Mouse (Mus musculus) intestine, embryonic 15.5 days (tissue): ENCODE measurements at regions not wholly inside any gene's neighbourhood (a gene's known extent, or its start where the extent isn't known, plus 50 kb on each side); places are given as distances from the start of the nearest gene placed in this dataset.

Experiments used
- ATAC-seq: fragments of 200-750 bp; cut with Nextera tagmentation; 2 replicates; pipeline ENCODE4 v1.8.0; 2017; ENCODE audit warnings: moderate TSS enrichment, moderate library complexity
- H3K27ac ChIP-seq: fragments of 300-500 bp; sonication (generic); 2 replicates; pipeline ENCODE4 v1.5.1; 2015; ENCODE audit warnings: mild to moderate bottlenecking, inconsistent platforms
- H3K27me3 ChIP-seq: fragments of 300-500 bp; sonication (generic); replicated peaks from 2 replicates; pipeline ENCODE4 v1.6.1; 2015; ENCODE audit warnings: inconsistent platforms
- H3K36me3 ChIP-seq: fragments of 300-500 bp; sonication (generic); 2 replicates; pipeline ENCODE4 v1.6.1; 2015; ENCODE audit warnings: inconsistent platforms
- H3K4me1 ChIP-seq: fragments of 300-500 bp; sonication (generic); replicated peaks from 2 replicates; pipeline ENCODE4 v1.6.1; 2015; ENCODE audit warnings: inconsistent platforms
- H3K4me2 ChIP-seq: fragments of 300-500 bp; sonication (generic); replicated peaks from 2 replicates; pipeline ENCODE4 v1.6.1; 2015; ENCODE audit warnings: mild to moderate bottlenecking, inconsistent platforms
- H3K4me3 ChIP-seq: fragments of 300-500 bp; sonication (generic); replicated peaks from 2 replicates; pipeline ENCODE4 v1.5.1; 2015; ENCODE audit warnings: inconsistent platforms
- H3K9ac ChIP-seq: fragments of 300-500 bp; sonication (generic); 2 replicates; pipeline ENCODE4 v1.6.1; 2015; ENCODE audit warnings: inconsistent platforms
- H3K9me3 ChIP-seq: fragments of 300-500 bp; sonication (generic); 2 replicates; pipeline ENCODE4 v1.6.1; 2016; ENCODE audit warnings: inconsistent platforms
- WGBS: fragments of 180-500 bp; shearing (Covaris S2); methylation state at CpG from one replicate; pipeline ENCODE4 v1.1.7; 2015; 5-methylcytosine and 5-hydroxymethylcytosine counted together

DNA sequence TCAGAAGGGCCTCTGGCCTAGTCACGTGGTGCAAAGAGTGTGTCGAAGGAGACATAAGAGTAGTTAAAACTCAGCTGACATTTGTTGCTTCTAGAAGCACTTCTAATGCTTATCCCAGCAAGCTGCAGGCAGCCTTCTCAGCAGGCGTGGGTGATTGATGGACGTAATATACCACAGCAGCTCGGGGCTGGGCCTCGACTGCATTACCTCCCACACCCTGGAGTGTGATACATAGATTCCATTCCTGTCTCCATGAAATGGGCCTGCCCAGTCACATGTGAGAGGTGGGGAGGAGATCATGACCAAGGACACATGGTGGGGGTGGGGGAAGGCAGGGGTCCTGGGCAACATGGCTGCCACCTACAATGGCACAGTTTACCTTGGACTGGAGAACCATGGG is 121.3 kb downstream of the Fam43a start:
- 30% methylated on average over 6 of the region's 6 CpGs for WGBS
- Histone ChIP-seq H3K27me3 (no peaks in the 10 kb centered on the region), H3K36me3 (no peaks in the 10 kb centered on the region), H3K4me3 (no peak overlapping the region), H3K4me2 (no peak overlapping the region), H3K27ac (no peak overlapping the region), H3K9me3 (no peaks in the 10 kb centered on the region), H3K4me1 (no peaks in the 10 kb centered on the region), H3K9ac (no peak overlapping the region)
- ATAC-seq: no peak

DNA sequence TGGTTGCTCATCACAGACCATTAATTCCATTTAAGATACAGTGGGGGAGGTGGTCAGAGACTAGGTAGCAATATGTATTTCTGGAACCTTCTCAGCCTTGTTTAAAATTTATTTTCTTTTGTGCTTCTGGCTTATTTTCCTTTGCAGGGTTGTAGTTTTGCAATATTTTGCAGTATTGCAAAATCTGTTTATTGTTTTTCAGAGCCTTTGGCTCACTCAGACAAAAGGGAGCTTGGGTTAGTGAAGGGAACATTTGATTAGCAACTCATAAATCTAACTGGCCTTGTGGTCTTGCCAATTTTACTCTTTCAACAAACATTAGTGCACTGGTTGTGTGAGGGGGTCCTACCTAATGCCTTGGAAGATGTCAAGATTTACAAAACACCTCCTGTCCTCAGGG is 121.7 kb downstream of the Fam43a start:
- no peak overlapping the region for H3K9ac ChIP-seq
- H3K27ac ChIP-seq: no peak overlapping the region
- no peaks in the 10 kb centered on the region for H3K9me3 ChIP-seq
- H3K4me2 ChIP-seq: no peak overlapping the region
- no peaks in the 10 kb centered on the region for H3K4me1 ChIP-seq
- no peak overlapping the region for H3K4me3 ChIP-seq
- no peaks in the 10 kb centered on the region for H3K36me3 ChIP-seq
- ATAC-seq: no peak
- no peaks in the 10 kb centered on the region for H3K27me3 ChIP-seq

DNA sequence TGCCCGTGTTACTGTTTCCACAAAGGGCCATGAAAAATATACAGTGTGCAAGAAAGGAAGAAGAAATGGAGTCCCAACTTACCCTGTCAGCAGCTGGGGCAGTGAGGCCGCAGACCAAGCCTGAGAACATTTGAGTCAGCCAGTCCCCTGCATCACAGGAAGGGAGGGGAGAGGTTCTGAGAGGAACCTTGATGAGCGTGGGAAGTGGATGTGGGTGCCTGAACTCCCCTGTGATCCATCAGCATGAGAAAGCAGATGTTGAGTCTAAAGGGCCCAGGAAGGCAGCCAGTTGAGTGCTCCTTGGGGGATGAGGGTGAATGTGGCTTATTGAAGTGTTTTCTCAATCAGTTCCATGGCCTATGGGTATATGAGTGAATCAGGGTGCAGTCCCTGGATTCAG is 122.8 kb downstream of the Fam43a start:
- Histone ChIP-seq H3K4me2 (no peak overlapping the region), H3K4me3 (no peak overlapping the region), H3K9ac (no peak overlapping the region), H3K36me3 (no peaks in the 10 kb centered on the region), H3K4me1 (no peaks in the 10 kb centered on the region), H3K9me3 (no peaks in the 10 kb centered on the region), H3K27me3 (no peaks in the 10 kb centered on the region), H3K27ac (no peak overlapping the region)
- 77% methylated on average over 3 of the region's 3 CpGs for WGBS
- no peak for ATAC-seq

DNA sequence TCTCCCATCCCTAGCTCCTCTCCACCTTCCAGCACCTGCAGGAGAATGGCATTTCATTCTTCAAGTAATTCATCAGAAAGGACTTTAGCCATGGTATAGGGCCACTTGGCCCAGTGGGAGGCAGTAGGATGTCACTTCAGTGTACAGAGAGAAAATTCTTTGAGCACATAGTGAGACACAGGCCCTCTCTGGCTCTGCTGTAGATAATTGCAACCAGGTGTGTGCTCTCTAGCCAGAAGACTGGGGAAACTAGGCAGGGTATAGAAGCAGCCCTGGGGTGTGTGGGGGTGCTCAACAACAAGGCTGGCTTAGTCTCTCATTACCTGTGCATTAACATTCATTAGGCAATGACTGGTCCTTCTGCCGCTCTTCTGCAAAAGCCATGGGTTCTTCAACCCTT is 125.1 kb downstream of the Fam43a start:
- no peaks in the 10 kb centered on the region for H3K4me1 ChIP-seq
- no peak overlapping the region for H3K27ac ChIP-seq
- no peak overlapping the region for H3K9ac ChIP-seq
- H3K36me3 ChIP-seq: no peaks in the 10 kb centered on the region
- H3K4me2 ChIP-seq: no peak overlapping the region
- WGBS: 96% methylated on average over 1 of the region's 1 CpGs
- no peak overlapping the region for H3K4me3 ChIP-seq
- H3K27me3 ChIP-seq: no peaks in the 10 kb centered on the region
- no peak for ATAC-seq
- no peaks in the 10 kb centered on the region for H3K9me3 ChIP-seq

DNA sequence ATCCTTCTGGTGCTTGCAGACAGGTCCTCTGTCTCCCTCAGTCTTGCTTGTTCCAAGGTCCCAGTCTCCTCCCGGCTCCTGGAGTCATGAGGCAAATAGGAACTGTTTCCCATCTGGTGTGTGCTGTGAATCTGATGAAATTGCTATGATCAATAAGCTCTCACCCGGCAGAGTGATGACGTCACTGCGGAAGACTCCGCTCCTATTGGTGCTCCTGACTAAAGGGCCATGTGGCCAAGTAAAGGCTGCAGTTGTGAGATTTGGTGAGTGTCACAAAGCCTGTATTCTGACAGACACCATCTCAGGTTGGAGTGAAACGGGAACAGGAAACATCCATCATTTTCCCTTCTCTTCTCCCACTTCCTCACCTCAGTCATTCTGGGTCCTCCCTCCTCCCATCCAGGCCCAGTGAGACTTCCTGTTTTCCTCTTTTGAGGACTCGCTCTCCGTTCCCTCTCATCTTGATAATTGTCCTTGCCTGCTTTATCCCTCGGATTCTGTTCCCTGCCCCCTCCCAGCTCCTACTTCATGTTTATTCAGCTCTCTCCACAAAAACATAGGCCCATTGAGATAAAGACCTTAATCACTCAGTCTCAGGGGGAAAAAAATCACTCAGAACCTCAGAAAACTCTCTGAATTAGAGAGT is 133.4 kb downstream of the Fam43a start:
- Histone ChIP-seq H3K4me1 (peaks cover 17% of the 10 kb centered on the region), H3K9ac (no peak overlapping the region), H3K9me3 (no peaks in the 10 kb centered on the region), H3K4me3 (no peak overlapping the region), H3K36me3 (no peaks in the 10 kb centered on the region), H3K27me3 (no peaks in the 10 kb centered on the region), H3K4me2 (no peak overlapping the region), H3K27ac (no peak overlapping the region)
- 52% methylated on average over 9 of the region's 9 CpGs for WGBS
- no peak for ATAC-seq

DNA sequence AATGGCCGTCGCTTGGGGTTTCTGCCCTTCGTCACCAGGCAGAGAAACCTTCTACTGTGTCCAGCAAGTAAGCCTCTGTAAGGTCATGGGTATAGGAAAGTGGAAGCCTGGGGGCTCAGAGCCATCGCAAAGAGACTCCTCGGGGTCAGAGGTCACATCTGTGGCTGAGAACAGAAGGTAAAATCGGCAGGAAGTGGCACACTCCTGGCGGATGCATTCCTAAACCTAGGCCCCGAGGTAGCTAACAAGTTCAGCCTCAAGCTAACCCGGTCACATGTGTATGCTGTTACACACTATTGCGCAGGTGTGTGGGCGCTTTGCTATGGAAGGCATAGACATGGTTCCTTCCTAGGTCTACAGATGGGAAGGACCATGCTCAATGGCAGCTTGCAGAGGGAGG is 134.0 kb downstream of the Fam43a start:
- H3K4me1 ChIP-seq: peaks cover 17% of the 10 kb centered on the region
- H3K36me3 ChIP-seq: no peaks in the 10 kb centered on the region
- H3K27me3 ChIP-seq: no peaks in the 10 kb centered on the region
- 58% methylated on average over 11 of the region's 11 CpGs for WGBS
- no peak for ATAC-seq
- H3K4me3 ChIP-seq: no peak overlapping the region
- H3K27ac ChIP-seq: no peak overlapping the region
- no peaks in the 10 kb centered on the region for H3K9me3 ChIP-seq
- no peak overlapping the region for H3K4me2 ChIP-seq
- H3K9ac ChIP-seq: no peak overlapping the region

DNA sequence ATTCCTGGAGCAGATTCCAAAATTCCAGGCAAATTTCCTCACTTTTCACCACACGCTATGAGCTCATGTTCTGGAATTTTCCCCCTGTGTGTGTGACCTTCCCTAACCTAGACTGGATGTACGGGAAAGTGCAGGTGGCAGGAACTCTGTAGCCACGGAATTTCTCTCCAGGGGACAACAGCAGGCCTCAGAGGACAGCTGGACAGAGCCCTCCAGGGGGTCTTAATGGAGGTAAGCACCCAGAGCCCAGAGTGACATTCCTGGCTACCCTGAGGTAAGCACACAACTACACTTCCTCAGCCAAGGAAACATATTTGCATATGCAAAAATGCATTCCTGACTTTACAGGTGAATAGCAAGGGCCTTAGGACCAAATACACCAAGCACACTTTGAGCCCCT is 135.8 kb downstream of the Fam43a start:
- H3K4me1 ChIP-seq: peaks cover 17% of the 10 kb centered on the region
- 58% methylated on average over 3 of the region's 3 CpGs for WGBS
- H3K27ac ChIP-seq: no peak overlapping the region
- H3K9ac ChIP-seq: no peak overlapping the region
- H3K36me3 ChIP-seq: no peaks in the 10 kb centered on the region
- no peak for ATAC-seq
- H3K9me3 ChIP-seq: no peaks in the 10 kb centered on the region
- no peak overlapping the region for H3K4me2 ChIP-seq
- H3K27me3 ChIP-seq: no peaks in the 10 kb centered on the region
- no peak overlapping the region for H3K4me3 ChIP-seq

DNA sequence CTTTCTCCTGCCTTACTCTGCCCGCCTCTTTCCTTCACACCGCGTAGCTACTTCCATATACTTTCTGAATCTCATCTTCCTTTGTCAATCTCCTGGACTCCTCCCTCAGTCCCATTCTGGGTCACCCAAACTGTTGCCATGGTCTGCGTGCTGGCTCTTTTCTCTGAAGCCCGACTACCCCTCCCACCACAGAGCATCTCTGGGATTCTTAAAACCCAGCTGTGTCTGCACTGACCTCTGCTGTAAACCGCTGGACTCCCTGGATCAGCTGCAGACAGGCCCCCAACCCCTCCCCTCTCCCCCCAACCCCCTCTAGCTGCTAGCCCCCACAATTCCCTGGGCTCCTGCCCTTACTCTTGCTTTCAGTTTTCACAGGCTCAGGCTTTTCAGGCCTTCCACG is 136.4 kb downstream of the Fam43a start:
- H3K36me3 ChIP-seq: no peaks in the 10 kb centered on the region
- no peak overlapping the region for H3K27ac ChIP-seq
- peaks cover 17% of the 10 kb centered on the region for H3K4me1 ChIP-seq
- no peak overlapping the region for H3K9ac ChIP-seq
- H3K4me3 ChIP-seq: no peak overlapping the region
- 35% methylated on average over 7 of the region's 7 CpGs for WGBS
- ATAC-seq: 0 out of 2 replicates have a peak, but pooled peaks have one; percentile 45
- no peaks in the 10 kb centered on the region for H3K9me3 ChIP-seq
- H3K27me3 ChIP-seq: no peaks in the 10 kb centered on the region
- no peak overlapping the region for H3K4me2 ChIP-seq

DNA sequence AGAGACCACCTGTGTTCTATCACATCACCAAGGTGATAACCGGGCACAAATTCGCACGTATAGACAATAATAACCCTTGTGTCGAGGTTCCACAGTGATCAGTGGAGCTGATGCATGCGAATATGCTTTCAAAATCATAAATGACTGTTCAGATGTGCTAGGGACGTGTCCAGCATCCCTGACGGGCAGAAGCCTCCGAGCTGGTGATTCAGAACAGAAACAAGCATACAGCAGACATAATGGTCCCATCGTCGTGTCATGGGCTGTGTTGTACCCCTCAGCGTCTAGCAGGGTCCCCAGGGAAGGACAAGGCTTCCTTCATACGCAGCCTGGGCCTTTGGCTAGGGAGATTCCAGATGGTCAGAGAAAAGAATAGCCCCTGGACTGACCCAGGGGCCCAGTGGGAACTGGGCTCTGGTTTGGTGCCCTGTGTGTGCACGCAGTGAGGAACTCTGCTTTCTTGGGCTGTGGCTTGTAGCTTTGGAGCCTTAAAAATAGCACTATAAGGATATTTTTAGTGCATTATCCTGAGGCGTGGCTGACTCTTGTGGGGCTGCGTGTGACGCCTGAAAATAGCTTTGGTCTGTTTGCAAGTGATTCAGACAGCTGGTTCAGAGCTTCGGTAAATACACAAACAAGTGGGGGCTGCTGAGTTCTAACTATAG is 137.3 kb downstream of the Fam43a start:
- no peak for ATAC-seq
- H3K27ac ChIP-seq: peak overlapping the region; percentile 66
- no peak overlapping the region for H3K9ac ChIP-seq
- H3K27me3 ChIP-seq: no peaks in the 10 kb centered on the region
- H3K4me2 ChIP-seq: no peak overlapping the region
- H3K4me1 ChIP-seq: peaks cover 17% of the 10 kb centered on the region
- no peaks in the 10 kb centered on the region for H3K36me3 ChIP-seq
- H3K4me3 ChIP-seq: no peak overlapping the region
- H3K9me3 ChIP-seq: no peaks in the 10 kb centered on the region
- 53% methylated on average over 17 of the region's 17 CpGs for WGBS

DNA sequence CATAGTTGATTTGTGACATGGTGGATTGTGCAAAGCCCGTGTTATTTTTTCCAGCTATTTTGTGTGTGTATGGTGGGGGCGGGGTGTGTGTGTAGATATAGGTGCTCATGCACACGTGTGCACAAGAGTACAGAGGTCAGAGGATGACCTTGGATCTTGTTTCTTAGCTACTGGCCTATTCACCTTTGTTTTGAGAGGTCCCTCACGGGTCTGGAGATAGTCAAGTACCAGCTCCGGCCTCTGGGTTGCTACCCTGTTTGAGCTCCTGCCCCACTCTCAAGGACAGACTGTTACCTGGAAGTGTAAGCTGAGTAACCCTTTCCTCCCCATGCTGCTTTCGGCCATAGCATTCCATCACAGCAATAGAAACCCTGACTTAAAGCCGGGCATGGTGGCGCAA is 138.0 kb downstream of the Fam43a start:
- 72% methylated on average over 8 of the region's 8 CpGs for WGBS
- no peak; the same call in 1 of the 2 replicates for ATAC-seq
- Histone ChIP-seq H3K9me3 (no peaks in the 10 kb centered on the region), H3K27ac (no peak overlapping the region), H3K4me2 (no peak overlapping the region), H3K4me1 (peaks cover 17% of the 10 kb centered on the region), H3K9ac (no peak overlapping the region), H3K27me3 (no peaks in the 10 kb centered on the region), H3K4me3 (no peak overlapping the region), H3K36me3 (no peaks in the 10 kb centered on the region)

DNA sequence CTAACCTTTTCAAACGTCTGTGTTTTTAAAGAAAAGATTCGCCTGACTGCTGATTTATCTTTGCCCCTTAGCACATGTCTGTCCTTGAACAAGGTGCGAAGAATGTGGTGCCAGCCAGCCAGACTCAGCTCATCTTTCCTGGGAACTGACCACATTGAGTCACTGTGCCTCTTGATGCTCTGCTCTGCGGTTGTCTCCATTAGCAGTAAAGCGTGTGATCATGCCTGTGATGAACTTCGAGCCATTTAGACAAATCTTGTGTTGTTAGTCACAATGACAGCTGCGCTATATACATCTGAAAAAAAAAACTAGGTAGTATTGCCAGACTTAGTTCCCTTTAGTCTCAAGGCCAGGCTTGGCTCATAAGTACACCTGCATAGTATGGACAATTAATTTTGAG is 140.1 kb downstream of the Fam43a start:
- H3K9ac ChIP-seq: no peak overlapping the region
- no peak overlapping the region for H3K27ac ChIP-seq
- no peaks in the 10 kb centered on the region for H3K9me3 ChIP-seq
- no peak for ATAC-seq
- no peak overlapping the region for H3K4me3 ChIP-seq
- peaks cover 17% of the 10 kb centered on the region for H3K4me1 ChIP-seq
- H3K36me3 ChIP-seq: no peaks in the 10 kb centered on the region
- no peak overlapping the region for H3K4me2 ChIP-seq
- 74% methylated on average over 7 of the region's 7 CpGs for WGBS
- H3K27me3 ChIP-seq: no peaks in the 10 kb centered on the region

DNA sequence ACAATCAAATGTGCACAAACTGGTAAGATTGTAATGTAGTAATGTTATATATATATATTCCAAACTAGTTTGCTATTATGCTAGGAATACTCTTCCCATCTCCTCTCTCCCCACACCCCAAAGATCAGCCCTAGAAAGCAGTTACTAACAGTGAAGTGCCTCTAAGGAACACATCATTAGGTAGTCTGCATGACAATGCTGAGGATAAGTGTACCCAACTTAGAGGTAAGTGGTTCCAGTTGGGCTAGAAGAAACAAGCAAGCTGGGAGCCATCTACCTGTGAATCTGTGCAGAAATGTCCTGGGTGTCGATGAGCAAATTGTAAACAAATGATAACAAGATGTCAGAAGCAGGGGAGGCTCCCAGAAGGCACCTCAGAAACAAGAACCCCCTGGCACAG is 141.7 kb downstream of the Fam43a start:
- no peak for ATAC-seq
- H3K9ac ChIP-seq: no peak overlapping the region
- H3K36me3 ChIP-seq: no peaks in the 10 kb centered on the region

DNA sequence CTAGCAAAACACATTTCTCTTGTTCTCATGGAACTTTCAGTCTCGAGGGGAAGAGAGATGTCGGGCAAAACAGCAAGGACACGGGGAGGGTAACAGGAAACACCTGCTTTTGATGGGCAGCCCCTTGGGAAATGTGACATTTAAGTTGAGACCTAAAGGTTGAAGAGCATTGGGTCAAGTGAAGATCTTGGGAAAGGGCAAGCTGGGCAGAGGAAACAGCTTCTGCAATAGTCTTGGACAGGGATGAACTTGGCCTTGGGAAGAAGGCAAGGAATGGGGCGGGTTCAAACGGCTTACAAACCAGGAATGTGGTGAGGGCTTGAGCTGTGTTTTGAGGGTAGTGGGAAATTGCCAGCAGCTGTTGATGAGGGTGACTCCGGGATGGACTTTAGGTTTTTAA is 143.0 kb downstream of the Fam43a start:
- WGBS: 67% methylated on average over 6 of the region's 6 CpGs
- Histone ChIP-seq H3K27me3 (no peaks in the 10 kb centered on the region), H3K4me3 (no peak overlapping the region), H3K9me3 (no peaks in the 10 kb centered on the region), H3K36me3 (no peaks in the 10 kb centered on the region), H3K27ac (no peak overlapping the region), H3K4me1 (peaks cover 5% of the 10 kb centered on the region), H3K4me2 (no peak overlapping the region), H3K9ac (no peak overlapping the region)
- no peak for ATAC-seq

More for the DNA sequence above, 141.7 kb downstream of the Fam43a start:
- Histone ChIP-seq H3K4me2 (no peak overlapping the region), H3K4me1 (peaks cover 17% of the 10 kb centered on the region), H3K27ac (no peak overlapping the region), H3K9me3 (no peaks in the 10 kb centered on the region), H3K4me3 (no peak overlapping the region), H3K27me3 (no peaks in the 10 kb centered on the region)
- 61% methylated on average over 1 of the region's 1 CpGs for WGBS
